Mouse (Mus musculus): ENCODE measurements at regions not wholly inside any gene's neighbourhood (a gene's known extent, or its start where the extent isn't known, plus 50 kb on each side); places are given as distances from the start of the nearest gene placed in this dataset.
"Not testable (repeated sequence)": the region's sequence is repeated elsewhere in the genome, so short reads cannot be mapped to it uniquely, and the experiment has no call there.

GRCm38 (mm10) chr1:164543045-164543803 is 85.1 kb upstream of the Atp1b1 start:
- no peak for DNase-seq

DNA sequence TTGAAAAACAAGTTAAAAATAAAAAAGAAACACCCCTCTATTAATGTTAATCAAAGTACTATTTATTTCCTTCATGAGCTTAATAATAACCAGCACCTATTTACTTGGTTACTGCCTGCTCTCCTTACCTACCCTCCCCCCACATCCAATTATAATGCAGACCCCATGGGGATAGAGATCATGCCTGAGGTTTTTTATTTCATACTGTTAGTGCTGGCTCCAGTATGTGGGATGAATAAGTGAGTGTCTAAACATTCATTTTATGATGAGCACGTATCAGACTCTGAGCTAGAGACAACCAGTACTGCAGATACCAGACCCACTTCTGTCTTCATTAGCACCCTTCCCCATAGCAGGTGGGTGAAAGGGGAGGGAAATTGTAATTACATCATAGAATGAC is 83.6 kb upstream of the Atp1b1 start:
- no peak for DNase-seq

DNA sequence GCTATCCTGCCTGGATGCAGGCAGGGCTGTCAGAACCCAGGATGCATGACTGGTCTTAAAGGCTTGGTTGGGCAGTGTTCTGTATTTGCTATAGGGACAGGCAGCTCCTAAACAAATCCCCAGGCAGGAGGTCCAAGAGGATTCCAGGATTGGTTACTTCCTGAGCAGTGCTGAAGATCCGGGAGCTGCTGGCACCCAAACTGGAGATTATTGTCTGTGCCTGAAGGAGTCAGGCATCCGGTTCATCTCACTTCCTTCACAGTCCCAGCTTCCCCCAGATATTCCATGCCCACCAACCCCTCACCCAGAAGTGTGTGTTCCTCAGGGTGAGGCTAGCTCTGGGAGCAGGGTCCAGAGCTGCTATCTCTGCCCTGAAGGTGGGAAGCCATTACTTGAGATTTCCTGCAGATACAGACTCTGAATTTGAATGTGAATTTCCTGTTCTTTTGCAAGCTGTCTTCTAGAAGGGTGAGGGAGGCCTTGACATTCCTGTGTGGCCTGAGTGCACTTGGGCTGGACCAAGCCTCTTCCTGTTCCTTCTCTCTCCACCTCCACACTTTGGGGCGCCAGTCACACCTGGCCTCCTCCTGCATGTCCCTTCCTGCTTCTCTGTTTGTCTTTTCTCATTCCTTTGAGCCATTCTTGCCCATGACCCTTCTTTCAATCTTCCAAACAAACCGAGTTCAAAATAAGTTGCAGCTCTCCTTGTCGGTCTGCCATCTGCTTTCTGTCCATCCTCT is 80.3 kb upstream of the Atp1b1 start:
- DNase-seq, result no peak

GRCm38 (mm10) chr1:164537324-164537948 is 79.3 kb upstream of the Atp1b1 start:
- DNase-seq, result no peak

- no peak for DNase-seq
Observed at GRCm38 (mm10) chr1:164532196-164532595, 74.0 kb upstream of the Atp1b1 start.

DNA sequence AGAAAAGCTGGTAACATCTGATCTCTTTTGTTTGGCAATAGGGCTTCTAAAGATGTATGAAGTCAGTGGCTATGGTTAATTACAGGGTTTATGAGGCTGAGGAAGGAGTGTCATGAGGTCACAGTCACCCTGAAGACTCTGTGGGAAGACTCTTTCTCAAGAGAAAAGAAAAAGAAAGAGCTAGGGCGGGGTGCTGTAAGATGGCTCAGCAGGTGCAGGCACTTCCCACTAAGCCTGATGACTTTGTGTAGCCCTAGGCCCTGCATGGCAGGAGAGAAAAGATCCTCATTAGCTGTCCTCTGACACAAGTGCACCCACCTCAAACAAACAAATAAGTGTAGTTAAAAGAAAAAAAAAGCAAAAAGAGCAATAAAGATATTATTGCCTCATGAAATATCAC is 73.6 kb upstream of the Atp1b1 start:
- no peak for DNase-seq

DNA sequence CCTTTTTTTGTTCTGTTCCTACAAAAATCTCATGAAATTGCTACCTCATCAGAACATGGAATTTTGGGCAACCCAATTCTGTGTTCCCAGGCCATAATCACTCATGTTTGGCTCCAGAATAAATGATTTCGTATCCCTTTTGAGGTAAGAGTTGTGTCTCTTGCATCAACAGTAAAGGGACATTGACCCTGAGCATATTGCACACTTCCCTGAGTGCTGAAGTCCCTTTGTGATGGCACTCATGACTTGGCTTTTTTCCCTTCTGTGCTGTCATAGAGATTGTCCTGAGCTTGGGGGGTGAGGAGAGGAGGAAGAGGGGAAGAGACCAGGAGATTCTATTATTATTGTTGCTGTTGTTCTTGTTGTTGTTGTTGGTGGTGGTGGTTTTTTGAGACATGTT is 68.6 kb upstream of the Atp1b1 start:
- no peak for DNase-seq

GRCm38 (mm10) chr1:164522377-164523150 is 64.4 kb upstream of the Atp1b1 start:
- no peak for DNase-seq

- no peak for DNase-seq
Observed at GRCm38 (mm10) chr1:164521371-164522130, 63.4 kb upstream of the Atp1b1 start.

DNA sequence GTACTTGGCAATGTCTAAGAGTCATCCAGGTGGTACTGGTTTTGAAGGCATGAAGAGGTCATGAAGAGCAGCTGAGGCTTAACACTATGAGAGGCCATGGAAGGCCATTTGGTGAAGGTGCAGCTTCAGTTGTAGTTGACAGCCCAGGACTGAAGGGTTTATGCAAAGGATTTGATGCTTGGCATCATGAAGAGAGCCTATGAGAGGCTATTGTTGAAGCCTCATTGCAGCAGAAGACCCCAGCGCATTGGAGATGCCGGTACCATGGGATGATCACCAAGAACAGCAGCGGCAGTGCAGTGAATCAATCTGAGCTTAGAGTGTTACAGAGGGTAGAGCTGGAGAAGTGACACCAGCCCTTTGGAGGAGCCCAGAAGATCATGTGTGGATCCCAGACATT is 60.7 kb upstream of the Atp1b1 start:
- no peak for DNase-seq

- no peak for DNase-seq
Observed at GRCm38 (mm10) chr1:164518308-164518707, 60.2 kb upstream of the Atp1b1 start.

DNA sequence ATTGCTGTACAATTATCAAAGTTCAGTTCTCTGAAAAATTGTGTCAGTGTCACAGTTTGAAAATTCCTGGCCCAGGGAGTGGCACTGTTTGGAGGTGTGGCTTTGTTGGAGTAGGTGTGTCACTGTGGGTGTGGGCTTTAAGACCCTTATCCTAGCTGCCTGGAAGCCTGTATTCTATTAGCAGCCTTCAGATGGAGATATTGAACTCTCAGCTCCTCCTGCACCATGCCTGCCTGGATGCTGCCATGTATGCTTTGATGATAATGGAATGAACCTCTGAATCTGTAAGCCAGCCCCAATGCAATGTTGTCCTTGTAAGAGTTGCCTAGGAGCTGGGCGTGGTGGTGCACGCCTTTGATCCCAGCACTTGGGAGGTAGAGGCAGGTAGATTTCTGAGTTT is 59.2 kb upstream of the Atp1b1 start:
- DNase-seq, result not testable (repeated sequence)

DNA sequence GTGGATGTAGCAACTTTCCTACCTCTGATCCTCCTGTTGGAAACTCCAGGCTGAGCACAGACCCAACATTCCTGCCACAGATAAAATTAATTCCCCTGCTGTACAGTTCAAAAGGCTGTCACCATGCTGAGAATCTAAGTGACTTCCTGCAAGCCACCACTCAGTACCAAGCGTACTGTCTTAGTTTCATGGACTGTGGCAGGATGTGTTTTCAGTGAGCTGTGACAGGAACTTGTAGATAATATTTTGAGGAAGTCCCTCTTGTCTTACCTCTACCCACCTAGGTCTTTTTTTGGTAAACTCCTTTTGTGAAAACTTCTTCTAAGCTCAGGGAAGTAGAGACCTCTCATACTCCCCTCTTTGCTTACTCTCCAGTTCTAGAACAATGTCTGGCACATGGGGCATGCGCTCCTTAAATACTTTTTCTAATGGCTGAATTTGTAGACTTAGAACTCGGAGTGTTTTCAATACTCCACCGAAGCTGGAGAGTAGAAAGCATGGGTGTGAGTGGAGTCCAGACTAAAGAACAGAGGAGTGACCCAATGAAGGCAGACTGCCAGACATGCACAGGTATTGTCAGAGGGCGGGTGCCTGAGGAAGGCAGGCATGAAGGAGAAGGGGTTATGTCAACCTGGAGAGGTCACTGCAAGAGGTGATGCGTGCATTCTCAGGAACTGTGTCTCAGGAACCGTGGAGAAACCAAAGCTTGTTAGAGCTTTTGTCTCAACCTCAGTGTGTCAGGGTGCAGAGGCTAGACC is 53.7 kb upstream of the Atp1b1 start:
- DNase-seq, result peak; percentile 11

- DNase-seq, result no peak
Observed at GRCm38 (mm10) chr1:164509226-164509625, 51.1 kb upstream of the Atp1b1 start.

DNA sequence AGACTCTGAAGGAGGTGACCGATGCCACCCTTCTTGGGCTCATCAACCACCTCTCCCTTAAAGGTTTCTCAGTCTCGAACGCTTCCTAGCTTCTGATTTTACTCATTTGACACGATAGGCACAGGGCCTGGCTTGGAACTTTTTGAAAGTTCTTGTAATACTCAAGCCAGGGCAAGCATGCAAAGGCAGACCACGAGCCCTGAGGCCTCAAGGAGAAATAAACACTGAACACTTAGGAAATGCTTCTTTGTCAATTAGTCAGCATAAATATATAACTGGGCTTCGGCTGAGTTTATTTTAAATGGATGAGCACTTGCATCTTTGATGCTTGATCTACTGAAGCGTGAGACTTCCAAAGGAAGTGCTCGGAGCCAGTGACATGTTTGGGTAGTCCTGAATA is 50.4 kb upstream of the Atp1b1 start:
- DNase-seq, result no peak

DNA sequence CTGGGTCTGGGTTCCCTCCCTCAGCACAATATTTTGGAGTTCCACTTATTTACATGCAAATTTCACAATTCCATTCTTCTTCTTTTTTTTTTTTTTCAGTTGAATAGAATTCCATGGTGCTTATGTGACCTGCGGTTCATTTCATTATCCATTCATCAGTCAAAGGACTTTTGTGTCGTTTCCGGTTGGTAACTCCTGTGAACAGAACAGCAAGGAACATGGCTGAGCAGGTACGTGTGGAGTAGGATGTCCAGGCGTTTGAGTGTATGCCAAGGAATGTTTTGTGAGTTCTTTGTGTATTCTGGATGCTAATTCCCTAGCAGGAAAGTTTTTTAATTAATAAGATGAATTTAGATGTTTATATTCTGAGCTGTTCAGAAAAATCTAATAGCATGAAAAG is 50.0 kb upstream of the Atp1b1 start:
- no peak for DNase-seq
